Mouse (Mus musculus) midbrain, embryonic 11.5 days (tissue): ENCODE measurements around the gene Specc1. TPM values are rescaled to one million over a fixed set of nuclear protein-coding genes. Genes with fewer than 3 reads are reported as not detected.

Experiments used
- ATAC-seq: fragments of 200-750 bp; cut with Nextera tagmentation; 2 replicates; pipeline ENCODE4 v1.8.0; 2017; ENCODE audit warnings: moderate TSS enrichment, moderate library complexity; ENCODE audit not compliant: low FRiP score
- DNase-seq: peaks from one replicate; pipeline ENCODE4 v3.0.0; 2015; ENCODE audit warnings: low spot score; ENCODE audit errors: missing footprints
- H3K27ac ChIP-seq: fragments of 300-500 bp; sonication (generic); 2 replicates; pipeline ENCODE4 v1.5.1; 2014; ENCODE audit warnings: low read depth, low read length
- H3K27me3 ChIP-seq: fragments of 300-500 bp; sonication (generic); 2 replicates; pipeline ENCODE4 v1.6.1; 2014; ENCODE audit warnings: mild to moderate bottlenecking, low read length, moderate library complexity, mixed read lengths; ENCODE audit not compliant: control insufficient read depth, insufficient read depth
- H3K36me3 ChIP-seq: fragments of 300-500 bp; sonication (generic); 2 replicates; pipeline ENCODE4 v1.6.1; 2014; ENCODE audit warnings: mild to moderate bottlenecking, low read length, moderate library complexity, mixed read lengths; ENCODE audit not compliant: control insufficient read depth, insufficient read depth
- H3K4me1 ChIP-seq: fragments of 300-500 bp; sonication (generic); 2 replicates; pipeline ENCODE4 v1.6.1; 2014; ENCODE audit warnings: low read length; ENCODE audit not compliant: control insufficient read depth, insufficient read depth
- H3K4me2 ChIP-seq: fragments of 300-500 bp; sonication (generic); 2 replicates; pipeline ENCODE4 v1.6.1; 2014; ENCODE audit warnings: mild to moderate bottlenecking, moderate library complexity
- H3K4me3 ChIP-seq: fragments of 300-500 bp; sonication (generic); 2 replicates; pipeline ENCODE4 v1.5.1; 2014; ENCODE audit warnings: low read depth, low read length
- H3K9ac ChIP-seq: fragments of 300-500 bp; sonication (generic); 2 replicates; pipeline ENCODE4 v1.6.1; 2014; ENCODE audit warnings: low read length
- H3K9me3 ChIP-seq: fragments of 300-500 bp; sonication (generic); 2 replicates; pipeline ENCODE4 v1.6.1; 2016; ENCODE audit warnings: low read length; ENCODE audit not compliant: control insufficient read depth
- WGBS: fragments of 180-500 bp; shearing (Covaris S2); extraction: QIAGEN DNeasy Blood & Tissue Kit; methylation state at CpG from one replicate; pipeline ENCODE4 v1.1.7; 2014; 5-methylcytosine and 5-hydroxymethylcytosine counted together
- polyA plus RNA-seq: library from polyadenylated mRNA; unstranded; fragments of >200 nt; fragmentation: Nextera tagmentation; extraction: Ambion mirVana; gene quantifications from 2 replicates; pipeline ENCODE4 v1.2.1, GENCODE M21; 2014

Gene Specc1
- polyA plus RNA-seq, 1 experiment from 2014 or later = 15.8 TPM

DNA sequence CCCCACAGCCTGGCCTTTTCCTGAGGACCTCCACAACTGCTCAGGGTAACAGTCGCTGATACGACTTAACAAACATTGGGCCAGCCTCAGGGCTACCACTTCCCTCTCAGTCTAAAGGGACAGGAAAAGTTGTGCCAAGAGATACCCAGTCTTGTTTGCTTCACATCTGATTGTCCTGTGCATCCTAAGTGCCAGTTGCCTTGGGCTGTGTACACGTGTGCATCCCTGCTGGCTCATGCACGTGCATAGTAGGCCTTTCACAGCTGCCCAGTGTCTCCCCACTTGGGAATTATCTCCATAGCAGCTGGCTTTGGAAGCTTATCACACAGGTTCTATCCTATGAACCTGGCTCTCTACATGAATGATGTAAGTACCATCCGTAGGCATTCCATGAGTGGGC is 266.9 kb downstream of the Specc1 start:
- Histone ChIP-seq H3K9me3 (no peaks in the 10 kb centered on the region), H3K4me3 (no peak overlapping the region), H3K4me2 (no peak overlapping the region), H3K36me3 (no peaks in the 10 kb centered on the region), H3K4me1 (no peaks in the 10 kb centered on the region), H3K9ac (no peak overlapping the region), H3K27ac (no peak overlapping the region), H3K27me3 (no peaks in the 10 kb centered on the region)
- 91% methylated on average over 5 of the region's 5 CpGs for WGBS
- DNase-seq (no peak), ATAC-seq (no peak)

DNA sequence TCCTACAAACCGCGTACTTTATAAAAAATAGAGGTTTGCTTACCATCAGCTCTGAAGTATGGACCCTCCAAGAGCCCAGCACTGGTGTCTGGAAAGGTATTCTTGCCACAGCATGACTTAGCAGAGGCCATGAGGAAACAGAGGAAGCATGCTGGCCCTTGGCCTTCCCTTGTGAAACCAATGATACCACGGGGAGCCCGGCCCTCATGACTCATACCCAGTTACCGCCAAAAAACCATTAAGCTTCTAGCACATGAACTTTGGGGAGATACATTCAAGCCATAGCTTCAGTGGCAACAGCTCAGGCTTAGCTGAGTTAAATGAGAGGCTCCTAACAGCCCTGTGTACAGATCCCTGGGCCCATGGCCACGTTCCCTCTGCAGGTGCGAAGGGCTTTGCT is 267.4 kb downstream of the Specc1 start:
- Histone ChIP-seq H3K9ac (no peak overlapping the region), H3K4me1 (no peaks in the 10 kb centered on the region), H3K9me3 (no peaks in the 10 kb centered on the region), H3K36me3 (no peaks in the 10 kb centered on the region), H3K27ac (no peak overlapping the region), H3K4me2 (no peak overlapping the region), H3K4me3 (no peak overlapping the region), H3K27me3 (no peaks in the 10 kb centered on the region)
- DNase-seq (no peak), ATAC-seq (no peak)
- WGBS = 97% methylated on average over 7 of the region's 7 CpGs

- no peak for DNase-seq
- ATAC-seq = no peak
- no peaks in the 10 kb centered on the region for H3K27me3 ChIP-seq
Measured at GRCm38 (mm10) chr11:62224797-62225196, 268.2 kb downstream of the Specc1 start.

GRCm38 (mm10) chr11:62240631-62241261 is 284.2 kb downstream of the Specc1 start:
- Histone ChIP-seq H3K4me1 (no peaks in the 10 kb centered on the region), H3K9ac (no peak overlapping the region), H3K4me2 (no peak overlapping the region), H3K27me3 (no peaks in the 10 kb centered on the region), H3K36me3 (no peaks in the 10 kb centered on the region), H3K9me3 (no peaks in the 10 kb centered on the region), H3K4me3 (no peak overlapping the region), H3K27ac (no peak overlapping the region)
- no peak for DNase-seq
- WGBS = 83% methylated on average over 12 of the region's 12 CpGs
- ATAC-seq = no peak

More at GRCm38 (mm10) chr11:62224797-62225196, 268.2 kb downstream of the Specc1 start:
- Histone ChIP-seq H3K36me3 (no peaks in the 10 kb centered on the region), H3K4me2 (no peak overlapping the region), H3K4me3 (no peak overlapping the region), H3K9me3 (no peaks in the 10 kb centered on the region), H3K27ac (no peak overlapping the region), H3K4me1 (no peaks in the 10 kb centered on the region), H3K9ac (no peak overlapping the region)
- WGBS = 76% methylated on average over 4 of the region's 4 CpGs

DNA sequence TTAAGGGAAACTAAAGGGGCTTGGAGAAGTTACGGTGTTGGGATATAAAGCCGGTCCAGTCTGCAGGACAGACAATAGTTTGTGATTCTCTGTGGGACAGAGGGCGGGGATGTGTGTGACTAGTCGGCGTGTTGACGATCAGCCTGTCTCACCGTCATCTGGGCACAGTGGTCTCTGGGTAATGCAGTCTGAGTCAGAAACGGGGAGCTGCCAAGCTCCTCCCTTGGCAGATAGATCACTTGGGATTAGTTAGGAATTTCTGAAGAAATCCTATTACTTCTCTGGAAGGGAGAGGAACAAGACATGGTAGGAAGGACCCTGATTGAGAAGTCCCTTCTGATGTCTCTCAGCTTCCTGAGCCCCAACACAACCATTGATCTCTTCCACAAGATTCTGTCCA is 287.3 kb downstream of the Specc1 start:
- Histone ChIP-seq H3K36me3 (no peaks in the 10 kb centered on the region), H3K4me1 (peaks cover 3% of the 10 kb centered on the region; the same call in 1 of the 2 replicates), H3K9me3 (no peaks in the 10 kb centered on the region), H3K4me2 (no peak overlapping the region), H3K9ac (no peak overlapping the region), H3K27ac (no peak overlapping the region), H3K4me3 (no peak overlapping the region), H3K27me3 (peaks cover 7% of the 10 kb centered on the region)
- DNase-seq (peak; percentile 75), ATAC-seq (no peak)
- 92% methylated on average over 8 of the region's 8 CpGs for WGBS

DNA sequence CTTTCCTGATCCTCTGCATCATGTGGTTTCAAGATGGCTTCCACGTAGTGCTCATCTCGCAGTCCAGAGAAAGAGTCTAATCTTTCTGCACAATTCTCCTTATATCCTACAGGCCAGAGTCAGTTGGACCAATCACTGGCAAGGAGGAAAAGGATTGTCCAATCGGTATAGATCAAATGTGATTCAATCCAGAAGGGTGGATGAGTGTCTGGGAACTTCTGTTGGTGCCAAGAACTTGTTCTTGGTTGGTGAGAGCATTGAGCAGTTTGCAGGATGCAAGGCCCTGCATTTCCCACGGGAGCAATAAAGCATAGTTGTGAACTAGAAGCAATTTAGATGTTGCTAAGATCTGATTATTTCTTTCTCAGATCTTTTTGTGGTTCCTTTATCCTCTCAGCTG is 287.9 kb downstream of the Specc1 start:
- Histone ChIP-seq H3K4me3 (no peak overlapping the region), H3K4me1 (peaks cover 5% of the 10 kb centered on the region; the same call in 1 of the 2 replicates), H3K27ac (no peak overlapping the region), H3K4me2 (no peak overlapping the region), H3K9ac (no peak overlapping the region), H3K36me3 (no peaks in the 10 kb centered on the region), H3K9me3 (no peaks in the 10 kb centered on the region), H3K27me3 (peaks cover 9% of the 10 kb centered on the region)
- WGBS = 92% methylated on average over 4 of the region's 4 CpGs
- DNase-seq = peak; percentile 69
- ATAC-seq = no peak

DNA sequence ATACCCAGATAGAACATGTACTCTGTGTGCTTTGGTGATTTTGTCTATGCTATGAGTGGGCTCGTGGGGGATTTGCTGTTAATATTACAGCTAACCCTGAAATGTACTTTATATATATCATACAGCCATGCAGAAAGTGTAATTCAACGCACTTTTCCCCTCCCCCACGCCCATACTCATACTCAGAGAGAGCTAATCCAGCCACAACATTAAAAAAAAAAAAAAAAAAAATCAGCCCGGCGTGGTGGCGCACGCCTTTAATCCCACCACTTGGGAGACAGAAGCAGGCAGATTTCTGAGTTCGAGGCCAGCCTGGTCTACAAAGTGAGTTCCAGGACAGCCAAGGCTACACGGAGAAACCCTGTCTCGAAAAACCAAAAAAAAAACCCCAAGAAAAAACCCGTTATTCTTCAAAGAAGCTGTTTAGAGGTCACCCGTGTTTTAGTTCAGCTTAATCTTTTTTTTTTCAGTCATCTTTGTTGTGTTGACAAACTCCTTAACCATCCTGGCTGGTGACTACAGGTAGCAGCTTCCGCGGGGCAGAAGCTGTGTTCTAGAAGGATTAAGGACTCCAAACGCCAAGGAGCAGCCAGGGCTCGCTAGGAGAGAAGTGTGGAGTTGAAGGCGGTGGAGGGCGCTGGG is 291.3 kb downstream of the Specc1 start:
- H3K27me3 ChIP-seq = peaks cover 27% of the 10 kb centered on the region
- 43% methylated on average over 18 of the region's 18 CpGs for WGBS
- no peak overlapping the region for H3K27ac ChIP-seq
- no peaks in the 10 kb centered on the region for H3K36me3 ChIP-seq
- no peak for ATAC-seq
- DNase-seq = no peak
- H3K4me3 ChIP-seq = peak overlapping the region; percentile 45
- H3K9me3 ChIP-seq = no peaks in the 10 kb centered on the region
- H3K4me1 ChIP-seq = peaks cover 6% of the 10 kb centered on the region; the same call in 1 of the 2 replicates
- H3K9ac ChIP-seq = peak overlapping the region; percentile 37
- H3K4me2 ChIP-seq = peak overlapping the region; percentile 99

DNA sequence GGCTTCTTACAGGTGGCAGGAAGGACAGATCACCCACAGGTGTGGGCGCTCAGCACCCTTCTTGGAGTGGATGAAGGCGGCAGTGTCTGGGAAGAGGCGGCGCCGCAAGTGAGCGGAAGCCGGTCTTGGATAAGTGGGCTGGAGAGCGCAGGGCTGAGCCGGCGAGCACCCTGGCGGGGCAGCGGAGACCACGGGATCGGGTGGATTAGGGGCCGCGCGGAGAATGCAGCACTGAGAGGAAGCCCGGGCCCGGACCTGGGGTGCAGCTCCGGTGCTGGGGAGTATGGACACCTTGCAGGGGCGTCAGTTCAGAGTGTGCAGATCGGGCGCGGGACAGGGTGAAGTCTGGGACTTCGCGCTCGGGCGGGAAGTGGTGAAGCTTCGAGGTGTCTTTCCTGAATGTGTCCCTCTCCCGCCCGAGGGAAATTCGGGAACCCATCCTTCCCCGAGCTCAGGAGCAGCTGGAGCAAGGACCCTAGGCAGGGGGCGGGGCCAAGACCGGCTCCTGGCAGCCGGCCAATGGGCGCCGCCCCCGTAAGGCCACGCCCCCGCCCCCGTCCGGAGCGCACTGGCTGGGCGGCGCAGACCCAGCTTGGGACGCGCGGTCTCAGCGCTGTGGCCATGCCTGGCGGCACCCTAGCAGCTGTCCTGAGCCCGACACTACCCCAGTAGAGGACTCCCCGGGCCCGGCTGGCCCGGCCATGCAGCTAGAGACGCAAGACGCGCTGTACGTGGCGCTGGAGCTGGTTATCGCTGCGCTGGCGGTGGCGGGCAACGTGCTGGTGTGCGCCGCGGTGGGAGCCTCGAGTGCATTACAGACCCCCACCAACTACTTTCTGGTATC is 292.1 kb downstream of the Specc1 start, which contains the start of gene Adora2b:
Adora2b (plus strand) TSS at position 584 of the 844 bp plus-strand sequence.
- H3K27ac ChIP-seq = no peak within 1 kb of the TSS
- H3K4me2 ChIP-seq = peak within 1 kb of the TSS; percentile 99
- H3K36me3 ChIP-seq = no peaks in the 10 kb centered on the region
- H3K9me3 ChIP-seq = no peaks in the 10 kb centered on the region
- H3K4me1 ChIP-seq = peaks cover 6% of the 10 kb centered on the region; the same call in 1 of the 2 replicates
- peak within 1 kb of the TSS; percentile 45 for H3K4me3 ChIP-seq
- H3K9ac ChIP-seq = peak within 1 kb of the TSS; percentile 37
- peak; percentile 96 for ATAC-seq
- peak; percentile 99 for DNase-seq
- H3K27me3 ChIP-seq = peaks cover 27% of the 10 kb centered on the region
- WGBS = under 1% methylated on average over 69 of the region's 69 CpGs
